Mouse (Mus musculus) adrenal gland, adult 8-10 months (tissue): ENCODE data around the gene Gpr180. TPM values are rescaled to one million over a fixed set of nuclear protein-coding genes. Genes with fewer than 3 reads are reported as not detected.
"Not testable (repeated sequence)": the region's sequence is repeated elsewhere in the genome, so short reads cannot be mapped to it uniquely, and the experiment has no call there.

Experiments used
- DNase-seq: peaks from one replicate; pipeline ENCODE4 v3.0.0; 2022
- total RNA-seq, 4 experiments: library from RNA; stranded (reverse); gene quantifications; 2 replicates each; pipeline ENCODE4 v1.2.4; 2022

Gene Gpr180
- 10 to 100 TPM; 29.0 to 32.3 (median 31.5) TPM for total RNA-seq

- peak; percentile 93 for DNase-seq
Measured at GRCm38 (mm10) chr14:118136744-118137452, at the start of gene Gpr180. Gpr180 (plus strand) TSS chr14:118137158.

- DNase-seq: peak; percentile 18
Measured at GRCm38 (mm10) chr14:118088437-118089207, 48.3 kb upstream of the Gpr180 start.

GRCm38 (mm10) chr14:118089215-118089805, 47.6 kb upstream of the Gpr180 start:
- peak; percentile 88 for DNase-seq

GRCm38 (mm10) chr14:118089806-118090392, 47.1 kb upstream of the Gpr180 start:
- DNase-seq: no peak

GRCm38 (mm10) chr14:118098265-118098664, 38.7 kb upstream of the Gpr180 start:
- DNase-seq: no peak

GRCm38 (mm10) chr14:118101227-118101990, 35.5 kb upstream of the Gpr180 start:
- no peak for DNase-seq

GRCm38 (mm10) chr14:118107479-118107878, 29.5 kb upstream of the Gpr180 start:
- DNase-seq: not testable (repeated sequence)

- no peak for DNase-seq
Measured at GRCm38 (mm10) chr14:118113116-118113515, 23.8 kb upstream of the Gpr180 start.

- DNase-seq: no peak
Measured at GRCm38 (mm10) chr14:118124129-118124528, 12.8 kb upstream of the Gpr180 start.

- no peak for DNase-seq
Measured at GRCm38 (mm10) chr14:118124771-118125170, 12.2 kb upstream of the Gpr180 start.

GRCm38 (mm10) chr14:118126301-118126700, 10.7 kb upstream of the Gpr180 start:
- no peak for DNase-seq

GRCm38 (mm10) chr14:118131472-118131871, 5.5 kb upstream of the Gpr180 start:
- no peak for DNase-seq

GRCm38 (mm10) chr14:118131931-118132641, 4.9 kb upstream of the Gpr180 start:
- DNase-seq: no peak

- DNase-seq: peak; percentile 98
Measured at GRCm38 (mm10) chr14:118132642-118132977, 4.3 kb upstream of the Gpr180 start, which contains the start of gene Tgds. Tgds (minus strand) TSS chr14:118132755.

- DNase-seq: peak; percentile 15
Measured at GRCm38 (mm10) chr14:118137487-118137886, 529 bp downstream of the Gpr180 start.

- no peak for DNase-seq
Measured at GRCm38 (mm10) chr14:118142283-118142682, 5.3 kb downstream of the Gpr180 start.

GRCm38 (mm10) chr14:118148046-118148445, 11.1 kb downstream of the Gpr180 start:
- DNase-seq: no peak

GRCm38 (mm10) chr14:118148554-118148953, 11.6 kb downstream of the Gpr180 start:
- DNase-seq: no peak

- no peak for DNase-seq
Measured at GRCm38 (mm10) chr14:118150656-118151551, 13.9 kb downstream of the Gpr180 start.

GRCm38 (mm10) chr14:118151651-118152293, 14.8 kb downstream of the Gpr180 start:
- DNase-seq: no peak
